Mouse (Mus musculus) thymus, adult 2 months (tissue): ENCODE data around the gene Utf1. TPM values are rescaled to one million over a fixed set of nuclear protein-coding genes. Genes with fewer than 3 reads are reported as not detected.

Source experiments
- DNase-seq: peaks from one replicate; pipeline ENCODE4 v3.0.0; 2021
- H3K27ac ChIP-seq: fragments of 200-500 bp; 2 replicates; pipeline ENCODE4 v1.5.1; 2012; ENCODE audit warnings: low read length, control low read depth; ENCODE audit not compliant: control insufficient read depth, insufficient read depth
- H3K27me3 ChIP-seq: fragments of 200-500 bp; 2 replicates; pipeline ENCODE4 v1.6.1; 2012; ENCODE audit warnings: mild to moderate bottlenecking, low read length, moderate library complexity, mixed read lengths; ENCODE audit not compliant: control insufficient read depth, insufficient read depth
- H3K36me3 ChIP-seq: fragments of 200-500 bp; 2 replicates; pipeline ENCODE4 v1.6.1; 2012; ENCODE audit warnings: mild to moderate bottlenecking, low read length, moderate library complexity; ENCODE audit not compliant: control insufficient read depth, insufficient read depth
- H3K4me1 ChIP-seq: fragments of 200-500 bp; replicated peaks from 2 replicates; pipeline ENCODE4 v1.6.1; 2012; ENCODE audit warnings: low read length; ENCODE audit not compliant: control insufficient read depth, insufficient read depth
- H3K4me3 ChIP-seq: fragments of 200-500 bp; 2 replicates; pipeline ENCODE4 v1.5.1; 2012; ENCODE audit warnings: mild to moderate bottlenecking, low read length, control low read depth, moderate library complexity; ENCODE audit not compliant: control insufficient read depth, insufficient read depth
- CTCF ChIP-seq: fragments of 200-500 bp; IDR thresholded peaks from 2 replicates; pipeline ENCODE4 v1.5.1; 2012; ENCODE audit warnings: mild to moderate bottlenecking, control low read depth, low read length, moderate library complexity, borderline replicate concordance; ENCODE audit not compliant: control insufficient read depth, poor library complexity, insufficient read depth; ENCODE audit errors: extremely low read depth
- POLR2A ChIP-seq: fragments of 200-500 bp; IDR thresholded peaks from 2 replicates; pipeline ENCODE4 v1.6.1; 2012; ENCODE audit warnings: mild to moderate bottlenecking, low read length, control low read depth, moderate library complexity; ENCODE audit not compliant: control insufficient read depth, poor library complexity, insufficient read depth; ENCODE audit errors: extremely low read depth
- WGBS: fragments of 180-500 bp; shearing (Covaris S2); methylation state at CpG from one replicate; pipeline ENCODE4 v1.1.7; 2018; 5-methylcytosine and 5-hydroxymethylcytosine counted together
- polyA plus RNA-seq: library from polyadenylated mRNA; depleted of rRNA; stranded (reverse); fragments of >200 nt; gene quantifications from 2 replicates; pipeline ENCODE4 v1.2.3, GENCODE M21; 2012

Gene Utf1
- polyA plus RNA-seq, 1 experiment: 13.8 TPM

GRCm38 (mm10) chr7:139914141-139915047 is 29.2 kb upstream of the Utf1 start:
- H3K27ac ChIP-seq: no peak overlapping the region
- H3K4me1 ChIP-seq: no peaks in the 10 kb centered on the region
- H3K36me3 ChIP-seq: no peaks in the 10 kb centered on the region
- H3K27me3 ChIP-seq: no peaks in the 10 kb centered on the region; the same call in 1 of the 2 replicates
- WGBS: 20% methylated on average over 29 of the region's 29 CpGs
- DNase-seq: no peak
- TF ChIP-seq POLR2A: no peak
- no peak for TF ChIP-seq CTCF
- no peak overlapping the region for H3K4me3 ChIP-seq

DNA sequence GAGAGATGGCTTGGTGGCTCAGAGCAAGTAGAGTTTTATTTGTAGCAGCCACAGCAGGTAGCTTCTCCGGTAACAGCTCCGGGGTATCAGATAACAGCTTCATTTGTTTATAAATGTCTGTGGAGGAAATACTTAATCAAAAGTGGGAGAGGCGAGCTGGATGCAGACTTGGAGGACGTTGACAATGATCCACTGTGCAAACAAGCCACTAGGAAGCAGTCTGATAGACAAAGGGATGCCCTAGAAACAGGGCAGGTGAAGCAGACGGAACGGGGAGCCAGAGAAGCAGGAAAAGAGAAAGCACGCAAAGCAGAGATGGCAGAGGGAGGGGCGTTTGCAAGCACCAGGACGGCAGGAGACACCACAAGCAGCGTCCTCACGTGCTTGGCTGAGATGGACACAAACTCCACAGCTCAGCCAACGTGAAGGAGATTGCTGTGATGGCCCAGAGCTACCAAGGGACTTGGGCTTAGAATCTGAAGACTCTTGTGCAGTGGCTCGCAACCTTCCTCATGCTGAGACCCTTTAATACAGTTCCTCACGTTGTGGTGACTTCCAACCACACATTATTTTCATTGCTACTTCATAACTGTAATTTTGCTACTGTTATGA is 27.8 kb upstream of the Utf1 start:
- H3K27me3 ChIP-seq: no peaks in the 10 kb centered on the region; the same call in 1 of the 2 replicates
- no peak overlapping the region for H3K4me3 ChIP-seq
- DNase-seq: no peak
- H3K27ac ChIP-seq: no peak overlapping the region
- 19% methylated on average over 14 of the region's 14 CpGs for WGBS
- H3K36me3 ChIP-seq: no peaks in the 10 kb centered on the region
- no peak for TF ChIP-seq CTCF
- TF ChIP-seq POLR2A: no peak
- H3K4me1 ChIP-seq: no peaks in the 10 kb centered on the region

- no peak for TF ChIP-seq POLR2A
- no peak for TF ChIP-seq CTCF
- DNase-seq: no peak
- 0% methylated on average over 1 of the region's 1 CpGs for WGBS
- H3K27me3 ChIP-seq: no peaks in the 10 kb centered on the region; the same call in 1 of the 2 replicates
- H3K36me3 ChIP-seq: no peaks in the 10 kb centered on the region
- H3K4me1 ChIP-seq: no peaks in the 10 kb centered on the region
- H3K4me3 ChIP-seq: no peak overlapping the region
- no peak overlapping the region for H3K27ac ChIP-seq
Measured at GRCm38 (mm10) chr7:139916345-139916744, 27.2 kb upstream of the Utf1 start.

DNA sequence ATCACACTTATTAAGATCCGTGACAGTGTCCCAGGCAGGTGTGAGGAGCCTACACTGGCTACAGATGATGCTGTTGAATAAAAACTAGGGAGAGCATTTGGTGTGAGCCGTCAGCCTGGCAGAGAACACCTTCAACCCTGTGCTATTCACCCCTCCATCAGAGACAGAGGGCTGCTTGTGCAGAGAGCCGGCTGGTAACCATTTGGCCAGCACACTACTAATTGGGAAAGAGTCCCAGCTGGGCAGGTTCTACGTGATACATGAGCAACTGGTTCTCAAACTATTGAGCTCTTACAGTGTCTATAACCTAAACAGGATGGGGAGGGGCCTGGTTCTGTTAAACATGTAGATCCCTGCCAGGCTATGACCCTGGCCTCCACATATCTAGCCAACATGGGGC is 25.3 kb upstream of the Utf1 start:
- no peaks in the 10 kb centered on the region for H3K36me3 ChIP-seq
- 90% methylated on average over 4 of the region's 4 CpGs for WGBS
- no peak overlapping the region for H3K27ac ChIP-seq
- DNase-seq: no peak
- H3K27me3 ChIP-seq: no peaks in the 10 kb centered on the region; the same call in 1 of the 2 replicates
- no peak overlapping the region for H3K4me3 ChIP-seq
- TF ChIP-seq CTCF (no peak), POLR2A (no peak)
- H3K4me1 ChIP-seq: no peaks in the 10 kb centered on the region

DNA sequence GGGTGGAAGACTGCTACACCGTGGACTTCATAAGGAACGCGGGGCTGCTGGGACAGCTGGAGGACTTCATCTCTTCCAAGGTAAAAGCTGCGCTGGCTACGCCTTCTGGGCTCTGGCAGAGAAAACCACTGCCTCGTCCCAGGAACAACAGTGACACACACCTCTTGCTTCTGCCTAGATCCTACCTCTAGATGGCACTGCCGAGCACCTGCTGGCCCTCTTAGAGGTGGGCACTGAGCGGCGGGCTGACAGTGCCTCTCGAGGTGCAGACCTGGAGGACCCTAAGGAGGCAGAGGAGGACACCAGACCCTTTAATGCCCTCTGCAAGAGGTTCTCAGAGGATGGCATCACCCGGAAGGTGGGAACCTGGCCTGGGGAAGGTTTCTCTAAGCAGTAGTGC is 12.9 kb upstream of the Utf1 start:
- DNase-seq: peak; percentile 55
- WGBS: 29% methylated on average over 11 of the region's 11 CpGs
- H3K27me3 ChIP-seq: no peaks in the 10 kb centered on the region
- H3K27ac ChIP-seq: no peak overlapping the region
- H3K36me3 ChIP-seq: no peaks in the 10 kb centered on the region
- no peak overlapping the region for H3K4me3 ChIP-seq
- peak; percentile 62; the same call in 1 of the 2 replicates for TF ChIP-seq CTCF
- no peak for TF ChIP-seq POLR2A
- H3K4me1 ChIP-seq: no peaks in the 10 kb centered on the region

- H3K27me3 ChIP-seq: no peaks in the 10 kb centered on the region
- no peaks in the 10 kb centered on the region for H3K36me3 ChIP-seq
- H3K4me3 ChIP-seq: no peak overlapping the region
- no peaks in the 10 kb centered on the region for H3K4me1 ChIP-seq
- WGBS: 83% methylated on average over 10 of the region's 10 CpGs
- no peak overlapping the region for H3K27ac ChIP-seq
- DNase-seq: no peak
- no peak for TF ChIP-seq CTCF
- TF ChIP-seq POLR2A: no peak
Measured at GRCm38 (mm10) chr7:139936705-139937104, 6.9 kb upstream of the Utf1 start.
